Mouse (Mus musculus) neutrophil, adult 65 days (primary cell): ENCODE data around the gene Sertad1. TPM values are rescaled to one million over a fixed set of nuclear protein-coding genes. Genes with fewer than 3 reads are reported as not detected.

Source experiments
- total RNA-seq: library from RNA; stranded (reverse); gene quantifications from 2 replicates; pipeline ENCODE4 v1.2.4, GENCODE M21; 2023

The Sertad1 gene
- 42.4 and 47.3 TPM in 2 replicates for total RNA-seq

DNA sequence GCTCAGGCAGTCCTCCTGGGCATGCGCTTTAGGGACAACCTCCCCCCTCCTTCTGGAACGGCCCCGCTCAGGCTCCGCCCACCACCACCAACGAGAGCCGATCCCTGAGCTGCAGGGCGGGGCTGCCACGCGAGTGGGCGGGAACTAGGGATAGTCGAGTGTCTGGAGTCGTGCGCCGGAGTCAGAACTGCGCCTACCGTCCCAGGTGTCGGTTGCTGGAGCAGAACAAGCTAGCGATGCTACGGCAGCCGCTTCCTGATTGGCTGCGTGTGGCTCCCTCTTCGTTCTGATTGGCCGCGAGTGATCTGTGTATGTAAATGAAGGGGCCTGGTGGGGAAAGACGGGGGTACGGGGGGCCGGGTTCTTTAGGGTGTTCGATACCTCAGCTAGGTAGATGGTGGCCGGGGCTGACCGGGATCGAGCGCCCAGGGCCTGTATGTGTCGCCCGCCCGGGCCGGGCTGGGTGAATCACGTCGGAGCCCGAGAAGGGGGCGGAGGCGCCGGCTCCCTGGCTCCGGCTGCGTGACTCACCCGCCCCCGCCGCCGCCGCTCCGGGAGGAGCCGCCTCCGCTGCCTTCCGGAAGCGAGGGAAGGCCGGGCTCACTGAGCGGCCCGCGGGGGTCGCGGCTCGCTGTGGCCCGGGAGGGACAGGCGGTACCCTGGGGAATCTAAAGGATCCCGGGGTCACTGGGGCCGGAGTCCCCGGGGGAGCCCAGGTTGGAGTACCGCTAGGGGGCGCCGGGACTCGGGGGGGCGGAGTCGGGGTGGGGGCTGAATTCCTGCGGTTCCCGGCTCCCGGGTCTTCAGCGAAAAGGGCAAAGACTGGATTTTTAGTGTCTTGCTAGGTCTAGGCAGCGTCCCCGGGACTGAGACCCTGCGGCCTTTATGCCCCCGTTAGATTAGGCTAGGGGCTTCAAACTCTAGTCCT, at the start of gene Sertad1:
Gene Sertad1 (plus strand): TSS at position 141 of the 928 bp plus-strand sequence.

DNA sequence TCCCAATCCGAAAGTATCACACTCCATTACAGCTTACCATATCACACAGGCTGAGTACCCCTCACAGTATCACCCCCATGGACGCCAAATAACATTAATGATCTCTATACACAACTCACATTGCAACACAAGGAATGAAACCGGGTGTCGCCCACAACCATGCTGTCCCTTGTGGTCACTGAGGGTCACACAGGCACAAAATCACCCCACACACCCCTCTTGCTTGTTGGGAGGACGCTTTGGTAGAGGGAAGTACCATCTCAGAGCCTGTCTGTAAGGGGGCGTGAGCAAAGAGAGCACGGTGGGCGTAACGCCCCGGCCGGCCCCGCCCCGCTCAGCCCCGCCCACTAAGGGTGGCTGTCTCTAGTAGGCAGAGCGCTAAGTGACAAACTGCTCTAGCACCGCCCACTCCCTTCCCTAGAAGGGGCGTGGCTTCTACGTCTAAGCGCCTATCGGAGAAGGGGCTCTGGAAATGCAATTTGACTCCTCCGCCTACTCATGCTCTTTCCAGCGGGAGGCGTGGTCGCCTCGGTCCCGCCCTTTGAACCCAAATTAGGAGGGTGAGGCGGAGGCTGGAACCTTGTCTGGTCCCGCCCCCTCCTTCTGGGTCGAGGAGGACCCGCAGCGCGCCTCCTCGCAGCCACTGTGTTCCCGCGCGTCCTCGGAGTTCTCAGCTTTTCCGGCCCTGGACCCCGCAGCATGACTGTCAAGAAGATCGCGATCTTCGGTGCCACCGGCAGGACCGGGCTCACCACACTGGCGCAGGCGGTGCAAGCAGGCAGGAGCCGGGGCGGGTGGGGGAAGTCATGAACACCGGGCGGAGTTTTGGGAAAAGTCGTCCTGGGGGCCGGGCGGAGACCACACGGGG, 39.1 kb upstream of the Sertad1 start, which contains the start of the genes Sptbn4 and Blvrb:
Gene Sptbn4 (minus strand): TSS at position 268 of the 868 bp plus-strand sequence.
Gene Blvrb (plus strand): TSS at position 560 of the 868 bp plus-strand sequence.

DNA sequence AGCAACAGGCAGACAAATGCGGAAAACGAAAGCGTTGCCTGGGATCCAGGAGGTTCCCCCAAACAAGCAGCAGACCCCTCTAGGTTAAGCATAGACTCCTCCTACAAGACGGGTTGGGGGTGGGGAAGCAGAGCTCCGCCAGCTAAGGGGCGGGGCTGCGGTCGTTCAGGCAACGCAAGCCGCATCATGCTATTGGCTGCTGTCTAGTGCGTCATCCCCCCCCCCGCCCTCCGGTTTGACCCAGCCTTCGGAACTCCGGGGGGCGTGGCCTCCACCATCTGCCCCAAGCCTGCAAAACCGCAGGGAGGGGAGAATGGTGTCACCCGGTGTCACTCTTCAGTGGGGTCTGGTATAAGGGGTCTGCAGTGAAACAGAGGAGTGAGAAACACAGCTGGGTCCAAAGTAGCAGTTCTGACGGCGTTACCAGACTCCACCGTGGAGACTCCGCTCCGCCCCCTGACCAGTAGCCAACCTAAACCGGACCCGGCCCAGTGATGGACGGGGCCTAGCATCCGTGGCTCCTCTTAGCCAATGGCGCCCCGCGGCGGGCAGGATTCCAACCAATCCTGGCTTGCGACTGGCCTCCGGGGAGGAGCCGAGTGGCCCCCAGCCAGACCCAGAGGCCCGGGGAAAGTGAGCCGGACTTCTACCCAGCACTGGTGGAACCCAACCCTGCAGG, 13.4 kb upstream of the Sertad1 start, which contains the start of gene Sertad3:
Gene Sertad3 (plus strand): TSS at position 613 of the 679 bp plus-strand sequence.

DNA sequence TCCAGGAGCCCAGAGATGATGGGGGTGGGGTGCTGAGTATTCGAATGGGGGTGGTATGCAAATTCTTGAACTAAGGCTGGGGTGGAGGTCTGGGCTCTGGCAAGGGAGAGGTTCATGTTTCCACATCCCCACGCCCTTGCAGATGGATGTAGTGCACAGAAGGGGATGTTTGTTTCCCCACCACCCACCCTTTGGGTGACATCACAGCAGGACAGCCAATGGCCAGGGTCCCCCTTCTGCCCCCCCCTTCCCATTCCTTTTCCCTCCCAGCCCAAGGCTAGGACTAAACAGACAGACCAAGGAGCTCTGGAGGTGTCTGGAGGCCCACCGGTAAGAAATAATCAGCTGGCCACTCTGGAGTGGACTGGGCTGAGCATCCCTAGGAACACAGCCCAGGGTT, 12.3 kb downstream of the Sertad1 start, which contains the start of gene Prx:
Gene Prx (plus strand): TSS at position 289 of the 400 bp plus-strand sequence.

DNA sequence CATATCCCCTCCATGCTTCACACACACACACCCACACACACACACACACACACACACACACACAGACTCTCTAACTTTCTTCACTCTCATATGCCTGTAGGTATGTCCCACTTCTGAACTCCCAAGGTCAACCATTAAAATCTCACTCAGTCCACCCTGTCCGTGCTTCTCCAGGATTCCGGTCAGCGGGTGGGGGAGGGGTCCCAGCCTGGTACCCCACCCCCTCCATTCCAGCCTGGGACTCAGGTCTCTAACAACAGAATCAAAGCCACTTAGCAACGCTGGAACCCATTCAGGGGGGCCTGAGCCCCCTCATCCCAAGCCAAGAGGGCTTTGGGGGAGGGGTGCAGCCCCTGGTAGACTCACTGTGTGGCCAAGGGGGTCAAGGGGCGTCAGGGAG, 36.3 kb downstream of the Sertad1 start, which contains the start of gene Hipk4:
Gene Hipk4 (plus strand): TSS at position 301 of the 400 bp plus-strand sequence.

Other genes starting within 250 kb of the Sertad1 start
- gene Numbl, start 228.5 kb upstream of the Sertad1 start, total RNA-seq = 3.2 and 3.3 TPM in 2 replicates
- 0.11 and 0.16 TPM in 2 replicates for gene Ltbp4, start 149.2 kb upstream of the Sertad1 start, total RNA-seq
- 103 and 111 TPM in 2 replicates for gene Shkbp1, start 130.9 kb upstream of the Sertad1 start, total RNA-seq
- gene Gm20479, start 129.5 kb upstream of the Sertad1 start, total RNA-seq = 0.84 and 20.0 TPM in 2 replicates
- gene Sptbn4, start 39.2 kb upstream of the Sertad1 start, total RNA-seq = 0.09 TPM in 1 of 2 replicates, not detected in the other
- 12.3 and 21.6 TPM in 2 replicates for gene Blvrb, start 38.9 kb upstream of the Sertad1 start, total RNA-seq
- 25.7 and 30.8 TPM in 2 replicates for gene Sertad3, start 13.1 kb upstream of the Sertad1 start, total RNA-seq
- 0.41 and 0.88 TPM in 2 replicates for gene Prx, start 12.4 kb downstream of the Sertad1 start, total RNA-seq
- 0.35 TPM in 1 of 2 replicates, not detected in the other for gene Hipk4, start 36.4 kb downstream of the Sertad1 start, total RNA-seq
- gene Pld3, start 66.3 kb downstream of the Sertad1 start, total RNA-seq = 19.1 and 19.8 TPM in 2 replicates
- gene 2310022A10Rik, start 66.3 kb downstream of the Sertad1 start, total RNA-seq = 11.5 and 13.0 TPM in 2 replicates
- gene Akt2, start 104.6 kb downstream of the Sertad1 start, total RNA-seq = 126 and 159 TPM in 2 replicates
- gene Ttc9b, start 167.0 kb downstream of the Sertad1 start, total RNA-seq = not detected in 2 replicates
- gene Map3k10, start 187.7 kb downstream of the Sertad1 start, total RNA-seq = 3.6 and 5.3 TPM in 2 replicates
- 0.09 and 0.20 TPM in 2 replicates for gene Zfp607b, start 202.4 kb downstream of the Sertad1 start, total RNA-seq
- gene Zfp60, start 244.5 kb downstream of the Sertad1 start, total RNA-seq = 1.9 and 2.9 TPM in 2 replicates